Mouse (Mus musculus): ENCODE results near the gene Mlip. TPM values are rescaled to one million over a fixed set of nuclear protein-coding genes. Genes with fewer than 3 reads are reported as not detected.
"Not testable (repeated sequence)": the region's sequence is repeated elsewhere in the genome, so short reads cannot be mapped to it uniquely, and the experiment has no call there.

The Mlip gene
- total RNA-seq, 4 experiments from 2014 or later, result 140 to 171 (median 168) TPM

DNA sequence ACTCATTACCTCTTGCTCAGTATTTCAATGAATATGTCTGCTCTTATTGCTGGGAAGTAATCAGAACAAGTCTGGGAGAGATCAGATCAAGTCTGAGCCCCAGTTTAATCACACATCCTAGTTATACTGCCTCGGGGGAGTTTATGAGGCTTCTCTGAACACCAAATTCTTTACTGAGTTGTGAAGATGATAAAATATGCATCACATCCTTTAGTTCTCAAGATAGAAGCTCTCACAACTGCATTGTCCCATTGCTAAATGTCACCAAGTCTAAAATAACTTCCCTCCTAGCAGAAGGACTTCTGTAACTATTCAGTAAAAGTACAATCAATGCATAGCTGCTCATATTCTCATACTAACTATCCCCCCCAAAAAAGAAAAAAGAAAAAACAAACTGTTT, 154.5 kb downstream of the Mlip start:
- DNase-seq (ENCODE audit: low spot score), result no peak

DNA sequence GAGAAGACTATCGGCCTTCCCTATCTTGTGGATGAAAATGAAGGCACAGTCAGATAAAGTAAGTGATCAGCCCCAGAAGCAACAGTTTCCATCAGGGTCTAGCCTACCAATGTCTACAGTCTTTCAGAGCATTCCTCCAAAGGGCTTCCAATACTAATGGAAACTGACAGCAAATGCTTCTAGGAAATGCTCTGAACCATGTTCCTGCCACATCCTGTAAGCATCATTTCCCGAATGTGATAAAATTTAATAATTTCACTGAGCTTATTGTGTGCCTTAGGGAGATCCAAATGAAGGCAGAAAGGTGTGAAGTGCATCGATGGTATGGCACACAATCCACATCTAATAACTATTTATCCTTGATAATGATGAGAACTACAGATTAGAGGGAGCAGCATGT, 173.3 kb downstream of the Mlip start:
- DNase-seq (ENCODE audit: low spot score), result no peak

DNA sequence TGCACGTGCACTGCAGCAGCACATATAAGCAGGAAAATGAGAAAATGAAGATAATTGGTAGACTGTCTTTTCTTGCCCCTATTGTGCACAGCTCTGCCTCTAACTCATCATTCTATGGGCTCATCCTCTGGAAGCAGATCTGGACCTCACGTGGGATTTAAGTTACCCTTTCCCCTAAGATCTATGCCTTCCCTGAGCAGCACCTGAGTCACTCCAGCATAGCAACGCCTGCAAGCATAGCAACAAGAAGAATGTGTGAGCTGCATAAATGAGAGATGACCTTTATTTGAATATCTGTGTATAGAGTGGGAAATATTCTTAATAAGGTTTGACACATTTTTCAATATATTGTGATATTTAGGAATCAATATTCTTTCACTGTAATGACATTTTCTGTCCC, 176.9 kb downstream of the Mlip start:
- DNase-seq (ENCODE audit: low spot score), result no peak

DNA sequence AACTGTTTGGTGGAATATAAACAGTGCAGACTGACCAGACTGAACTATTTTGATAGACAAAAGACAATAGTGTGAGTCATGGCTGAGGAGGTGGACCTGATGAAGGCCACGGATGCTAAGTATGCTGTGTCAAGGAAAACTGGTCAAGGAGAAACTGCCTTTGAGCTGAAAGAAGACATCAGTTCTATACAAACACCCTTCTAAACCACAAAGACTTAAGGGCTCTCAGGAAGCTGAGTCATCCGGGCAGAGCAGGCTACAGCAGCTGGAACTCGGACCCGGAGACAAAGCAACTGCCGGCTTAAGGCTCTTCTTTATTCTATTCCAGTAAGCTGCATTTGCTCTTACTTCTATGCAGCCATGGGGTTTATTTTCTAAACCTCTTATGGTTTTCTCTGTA, 180.7 kb downstream of the Mlip start:
- DNase-seq (ENCODE audit: low spot score), result no peak

DNA sequence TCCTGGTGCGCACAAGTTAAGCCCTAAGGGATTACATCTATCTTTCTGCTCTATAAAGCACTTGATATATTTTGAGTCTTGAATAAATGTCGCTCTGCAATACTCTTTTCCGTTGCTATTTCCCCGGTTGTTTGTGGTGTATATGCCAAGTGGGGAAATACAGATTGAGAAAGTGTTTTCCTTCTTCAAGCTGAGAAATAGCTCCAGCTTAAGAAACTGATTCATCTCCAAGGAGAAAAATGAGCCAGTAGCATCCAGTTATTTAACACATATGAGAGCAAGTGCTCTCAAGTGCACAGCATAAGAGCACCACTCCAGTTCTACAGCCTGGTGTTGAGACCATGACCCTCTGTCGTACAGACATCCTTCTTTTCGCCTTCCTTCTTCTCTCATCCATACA, 186.9 kb downstream of the Mlip start:
- no peak for DNase-seq (ENCODE audit: low spot score)

DNA sequence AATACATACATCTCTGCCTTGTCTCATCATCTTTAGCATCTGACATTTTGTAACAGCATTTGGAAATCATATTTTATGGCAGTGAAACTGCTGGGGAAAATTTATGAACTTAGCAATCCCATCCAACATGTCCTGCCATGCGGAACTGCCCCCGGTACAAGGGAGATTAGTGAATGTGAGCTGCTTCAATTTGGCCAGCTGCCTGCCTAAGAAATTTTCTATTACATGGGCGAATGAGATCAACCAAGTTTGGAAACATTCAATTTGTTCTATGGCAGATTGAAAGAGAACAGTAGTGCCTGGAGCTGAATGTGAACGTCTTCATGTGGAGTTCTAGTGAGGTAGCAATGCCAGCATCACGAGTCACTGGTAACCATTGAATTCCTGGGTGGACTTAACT, 191.0 kb downstream of the Mlip start:
- DNase-seq (ENCODE audit: low spot score), result no peak

DNA sequence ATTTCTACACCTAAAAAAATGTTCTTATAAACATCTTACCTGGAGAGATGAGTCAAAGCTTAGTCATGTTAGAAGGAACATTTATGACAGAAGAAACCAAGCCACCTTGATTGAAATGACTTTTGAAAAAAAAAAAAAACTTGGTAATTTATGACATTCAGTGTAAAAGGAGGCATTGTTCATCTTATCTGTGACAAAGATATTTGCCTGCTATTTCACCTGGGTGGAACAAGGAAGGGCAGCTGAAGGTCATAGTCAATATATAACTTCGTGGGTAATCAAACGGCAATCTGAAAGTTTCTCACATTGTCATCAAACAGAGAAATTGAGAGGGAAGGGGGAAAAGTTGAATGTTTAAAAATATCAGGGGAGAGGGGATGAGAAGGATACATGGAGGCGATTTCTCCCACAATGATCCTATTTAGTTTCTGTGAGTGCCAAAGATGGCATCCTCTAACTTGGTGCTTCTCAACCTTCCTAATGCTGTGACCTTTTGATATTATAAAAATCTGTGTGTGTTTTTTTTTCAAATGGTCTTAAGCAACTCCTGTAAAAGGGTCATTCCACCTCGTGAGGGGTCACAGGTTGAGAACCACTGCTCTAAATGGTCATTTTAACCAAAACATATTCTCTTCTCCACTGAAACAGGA, 192.4 kb downstream of the Mlip start:
- no peak for DNase-seq (ENCODE audit: low spot score)

DNA sequence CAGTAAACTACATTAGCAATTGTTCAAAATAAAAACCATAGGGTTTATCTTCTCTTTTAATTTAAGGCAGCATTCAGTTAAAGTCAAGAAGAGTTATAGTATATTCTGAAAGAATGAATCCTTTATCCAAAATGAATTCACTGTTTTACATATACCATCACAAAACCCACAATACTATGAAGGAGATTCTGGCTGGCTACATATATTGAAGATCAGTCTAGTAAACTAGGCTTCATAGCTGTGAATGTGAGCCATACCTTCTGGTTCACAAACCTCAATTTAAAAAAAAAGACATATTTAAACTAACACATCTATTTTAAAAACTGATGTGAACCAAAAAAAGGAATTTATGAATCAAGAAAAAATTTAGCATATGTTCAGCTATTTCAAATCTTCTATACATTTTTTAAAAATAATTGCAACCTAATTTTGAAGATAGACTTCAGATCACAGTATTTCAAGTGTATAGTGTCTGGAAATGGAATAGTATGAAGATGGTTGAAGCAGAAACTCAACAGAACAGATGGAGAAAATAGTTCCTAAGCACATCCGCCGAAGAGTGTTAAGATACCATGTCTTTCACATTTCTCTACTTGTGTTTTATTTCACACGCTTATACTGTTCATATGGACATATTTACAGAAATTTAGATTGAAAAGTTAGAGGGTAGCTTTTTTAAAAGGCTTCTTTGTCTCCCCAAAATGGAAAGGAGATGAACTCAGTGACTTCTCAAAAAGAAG, 204.1 kb downstream of the Mlip start:
- DNase-seq (ENCODE audit: low spot score), result no peak

DNA sequence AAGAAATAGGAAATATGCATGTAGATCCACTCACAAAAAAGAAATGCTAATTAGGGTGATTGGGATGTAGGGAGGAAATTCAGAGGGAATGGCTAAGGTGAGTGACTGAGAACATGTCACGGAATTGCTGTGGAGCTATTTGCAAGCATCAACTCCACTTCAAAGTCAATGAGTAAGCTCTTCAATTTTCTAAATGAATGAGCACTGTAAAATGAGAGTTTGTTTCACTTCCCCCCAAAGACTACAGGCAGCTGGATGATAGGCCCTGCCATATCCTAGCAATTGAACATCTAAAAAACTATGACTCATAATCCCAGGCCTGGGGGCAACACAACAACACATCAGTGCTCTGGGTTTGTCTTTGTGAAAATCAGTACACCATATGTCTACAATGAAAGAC, 233.0 kb downstream of the Mlip start:
- DNase-seq (ENCODE audit: low spot score), result no peak

DNA sequence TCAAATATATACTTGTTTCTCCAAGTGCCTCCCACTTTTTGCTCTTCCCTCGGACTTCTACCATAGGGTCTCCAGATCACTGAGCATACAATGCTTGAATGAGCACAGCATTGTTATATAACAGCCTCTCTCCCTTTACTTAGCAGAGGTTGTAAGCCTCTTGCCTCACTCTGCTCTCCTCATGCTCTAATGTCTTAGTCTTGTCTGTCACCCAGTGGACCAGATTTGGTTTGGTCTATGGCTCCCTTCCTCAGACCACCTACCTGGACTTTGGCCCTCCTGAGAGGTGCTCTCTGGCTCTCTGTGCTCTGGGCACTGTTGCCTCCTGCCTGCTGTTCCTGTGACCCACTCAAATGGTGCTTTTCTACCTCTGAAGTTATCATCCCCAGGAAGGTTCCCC, 255.9 kb downstream of the Mlip start:
- no peak for DNase-seq (ENCODE audit: low spot score)

DNA sequence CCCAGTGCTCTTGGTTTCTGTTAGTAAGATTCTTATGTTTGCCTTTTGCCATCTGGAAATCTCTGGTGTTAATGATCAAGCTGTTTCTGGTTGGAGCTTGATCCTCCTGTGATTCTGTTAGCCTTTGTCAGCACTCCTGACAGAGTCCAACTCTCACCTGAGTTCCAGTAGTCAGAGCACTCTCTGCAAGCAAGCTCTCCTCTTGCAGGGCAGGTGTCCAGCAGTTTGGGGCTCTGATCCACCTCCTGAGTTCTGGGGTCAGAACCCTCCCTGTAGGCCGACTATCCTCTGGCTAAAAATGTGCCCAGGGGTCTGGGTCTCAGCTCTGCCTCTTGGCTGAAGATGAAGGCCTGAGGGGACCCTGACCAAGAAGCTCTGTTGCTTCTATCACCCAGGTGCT, 269.5 kb downstream of the Mlip start:
- DNase-seq (ENCODE audit: low spot score), result not testable (repeated sequence)

DNA sequence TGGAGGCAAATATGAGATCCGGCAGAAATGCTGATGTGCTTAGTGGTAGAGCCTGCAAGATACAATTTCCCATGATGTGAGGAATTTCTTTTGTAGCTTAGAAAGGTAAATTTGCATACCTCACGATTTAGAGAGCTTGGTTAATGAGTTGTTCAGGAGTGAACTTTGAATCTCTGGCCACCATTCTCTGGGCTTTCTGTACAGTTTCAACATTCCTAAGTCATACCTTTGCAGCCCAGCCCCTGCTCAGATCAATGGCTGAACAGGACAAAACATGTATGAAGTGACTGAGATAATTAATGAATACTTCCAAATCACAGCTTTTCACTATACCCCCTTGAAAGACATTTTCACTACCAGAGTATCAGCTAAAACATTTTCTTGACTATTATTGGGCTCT, 281.1 kb downstream of the Mlip start:
- DNase-seq (ENCODE audit: low spot score), result no peak

DNA sequence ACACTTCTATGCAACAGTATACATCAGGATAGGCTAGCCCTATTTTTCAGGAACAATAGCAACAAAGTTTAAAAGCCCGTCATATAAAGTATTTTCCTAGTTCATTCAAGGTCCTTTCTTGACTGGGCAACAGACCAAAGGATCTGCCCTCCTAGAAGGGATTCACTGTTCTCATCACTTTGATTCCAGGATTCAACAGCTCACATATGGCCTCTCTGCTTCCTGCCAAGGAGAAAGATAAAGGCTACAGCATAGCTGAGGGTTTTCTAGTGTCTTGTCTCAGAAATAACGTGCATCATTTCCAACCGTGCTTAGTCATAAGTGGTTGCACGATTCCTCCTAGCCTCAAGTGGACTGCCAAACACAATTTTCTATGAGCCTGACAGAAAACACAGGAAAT, 296.2 kb downstream of the Mlip start:
- no peak for DNase-seq (ENCODE audit: low spot score)

DNA sequence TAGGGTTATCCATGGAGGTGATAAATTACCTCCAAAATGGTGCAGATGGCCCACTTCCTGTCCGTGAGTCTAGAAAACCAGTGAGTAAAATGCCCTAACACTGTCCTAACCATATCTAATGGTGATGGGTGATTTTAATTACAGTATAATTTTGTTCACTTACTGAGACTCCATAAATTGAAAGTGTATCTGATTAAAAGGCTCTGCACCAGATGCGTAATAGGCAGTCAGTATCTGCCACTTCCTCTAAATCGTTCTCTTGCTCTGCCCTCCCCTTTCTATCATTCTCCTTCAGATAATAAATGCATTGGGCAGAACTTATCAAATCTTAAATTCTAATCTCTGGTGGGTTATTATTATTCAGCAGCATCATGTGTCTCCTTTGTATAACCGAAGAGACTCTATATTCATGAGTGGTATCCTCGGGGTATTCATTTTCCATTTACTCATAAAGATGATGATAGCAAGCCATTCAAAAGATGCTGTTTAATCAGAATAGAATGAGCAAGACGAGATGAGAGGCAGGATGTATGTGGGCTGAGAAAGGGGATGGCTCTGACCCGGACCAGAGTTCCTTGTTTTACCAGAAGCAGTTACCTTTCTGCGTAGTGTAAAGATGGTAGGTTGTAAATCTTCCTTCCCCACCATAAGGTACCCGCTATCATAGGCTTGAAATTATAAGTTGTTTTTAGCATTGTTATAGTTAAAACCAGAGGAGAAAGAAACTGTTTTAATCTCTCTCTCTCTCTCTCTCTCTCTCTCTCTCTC, 298.2 kb downstream of the Mlip start:
- DNase-seq (ENCODE audit: low spot score), result no peak

Other genes with a start within 250 kb of the Mlip start
- gene Lrrc1, start 191.9 kb upstream of the Mlip start, total RNA-seq (2022), result 10 to 100 TPM; 15.5 to 19.9 (median 16.8) TPM